Mouse (Mus musculus): ENCODE measurements around the gene Rps6ka4. TPM values are rescaled to one million over a fixed set of nuclear protein-coding genes. Genes with fewer than 3 reads are reported as not detected.
A peak's percentile ranks its signal among the peaks of the same experiment; 100 is the strongest.

The Rps6ka4 gene
- polyA plus RNA-seq, 1 experiment, result 12.5 TPM

DNA sequence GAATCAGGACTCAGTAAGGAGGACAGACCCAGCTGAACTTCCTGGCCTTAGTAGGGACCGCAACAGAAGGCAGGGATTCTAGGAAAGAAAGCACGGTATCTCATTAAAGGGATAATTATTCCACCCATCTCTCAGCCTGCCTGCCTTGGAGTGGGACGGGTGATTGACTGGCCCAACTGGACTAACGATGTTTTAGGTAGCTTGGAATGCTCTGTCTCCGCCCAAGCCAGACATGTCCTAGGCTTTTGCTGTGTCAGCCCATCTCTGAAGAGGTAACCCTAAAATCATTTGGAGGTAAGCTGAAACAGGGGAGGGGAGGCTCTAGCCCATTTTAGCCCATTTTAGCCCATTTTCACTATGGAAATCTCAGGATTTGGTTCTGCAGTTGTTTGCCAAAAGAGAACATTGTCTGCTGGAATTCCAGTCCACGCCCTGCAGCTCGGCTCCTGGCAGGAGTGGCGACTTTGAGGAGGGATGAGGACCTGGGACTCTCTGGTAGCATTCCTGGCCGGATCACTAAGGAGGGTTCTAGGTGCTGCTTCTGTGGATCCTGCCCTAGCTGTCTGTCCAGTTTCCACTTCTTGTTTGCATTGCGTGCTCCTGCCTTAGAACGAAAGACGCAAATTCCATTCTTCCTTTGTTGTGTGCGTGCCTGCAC lies 19.8 kb downstream of the Rps6ka4 start:
- H3K36me3 ChIP-seq (ENCODE audit: control insufficient read depth, insufficient read depth, low read length), result no peaks in the 10 kb centered on the region
- H3K4me1 ChIP-seq (ENCODE audit: control insufficient read depth, insufficient read depth, low read length), result no peaks in the 10 kb centered on the region
- no peak overlapping the region for H3K4me3 ChIP-seq (ENCODE audit: control insufficient read depth, low read depth, low read length)
- no peaks in the 10 kb centered on the region for H3K27me3 ChIP-seq (ENCODE audit: control insufficient read depth, insufficient read depth, low read length)
- H3K27ac ChIP-seq (ENCODE audit: control insufficient read depth, insufficient read depth, low read depth, low read length), result no peak overlapping the region
- TF ChIP-seq CTCF (IDR thresholded peaks at IDR 0.05; ENCODE audit: control insufficient read depth, insufficient read depth, insufficient replicate concordance, low read depth, low read length), result no peak
- no peak for TF ChIP-seq POLR2A (IDR thresholded peaks at IDR 0.05; ENCODE audit: control insufficient read depth, low read depth, low read length)

DNA sequence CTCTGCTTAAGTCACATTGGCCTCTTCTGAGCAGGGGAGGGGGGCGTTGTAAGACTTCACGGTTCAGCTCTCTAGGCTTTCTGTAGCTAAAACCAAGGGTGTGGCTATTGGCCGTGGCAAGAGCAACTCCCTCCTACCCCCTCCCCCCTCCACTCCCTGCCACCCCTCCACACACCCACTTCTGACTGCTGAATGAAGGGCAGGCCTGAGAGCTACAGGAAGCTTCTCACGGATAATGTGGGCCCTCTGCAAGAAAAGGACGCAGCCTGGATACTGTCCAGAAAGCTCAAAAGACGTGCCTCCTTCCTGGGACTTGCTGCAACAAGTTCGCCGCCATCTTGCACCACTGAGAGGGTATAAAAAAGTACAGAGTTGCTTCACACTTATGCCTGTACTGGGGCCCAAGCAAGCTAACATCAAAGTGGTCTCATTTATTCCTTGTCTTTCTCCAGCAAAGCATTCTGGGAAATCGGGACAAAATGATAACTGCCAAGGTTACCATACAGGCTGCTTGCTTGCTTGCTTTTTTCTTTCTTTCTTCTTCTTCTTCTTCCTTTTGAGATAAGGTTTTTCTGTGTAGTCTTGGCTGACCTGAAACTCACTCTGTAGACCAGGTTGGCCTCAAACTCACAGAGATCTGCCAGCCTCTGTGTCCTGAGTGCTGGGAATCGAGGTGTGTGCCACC lies 21.2 kb downstream of the Rps6ka4 start:
- Histone ChIP-seq H3K36me3 (ENCODE audit: control insufficient read depth, insufficient read depth, low read length) (no peaks in the 10 kb centered on the region), H3K27me3 (ENCODE audit: control insufficient read depth, insufficient read depth, low read length) (no peaks in the 10 kb centered on the region), H3K4me3 (ENCODE audit: control insufficient read depth, low read depth, low read length) (no peak overlapping the region), H3K27ac (ENCODE audit: control insufficient read depth, insufficient read depth, low read depth, low read length) (peak overlapping the region; percentile 41), H3K4me1 (ENCODE audit: control insufficient read depth, insufficient read depth, low read length) (no peaks in the 10 kb centered on the region)
- TF ChIP-seq POLR2A (IDR thresholded peaks at IDR 0.05; ENCODE audit: control insufficient read depth, low read depth, low read length), result no peak
- no peak for TF ChIP-seq CTCF (IDR thresholded peaks at IDR 0.05; ENCODE audit: control insufficient read depth, insufficient read depth, insufficient replicate concordance, low read depth, low read length)

DNA sequence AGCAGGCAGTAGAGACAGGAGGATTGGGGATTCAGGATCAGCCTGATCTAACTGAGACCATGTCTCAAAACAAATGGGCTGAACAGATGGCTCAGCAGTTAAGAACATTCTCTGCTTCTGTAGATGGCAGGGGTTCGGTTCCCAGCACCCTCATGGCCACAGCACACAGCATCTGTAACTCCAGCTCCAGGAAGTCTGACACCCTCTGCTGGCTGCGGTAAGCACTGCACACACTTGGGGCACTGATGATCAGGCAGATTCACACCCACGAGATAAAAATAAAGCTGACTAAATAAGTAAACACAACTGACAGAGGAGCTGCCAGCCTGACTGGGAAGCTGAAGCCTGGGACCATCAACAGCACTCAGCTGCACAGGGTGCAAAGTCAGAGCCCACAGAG lies 25.5 kb downstream of the Rps6ka4 start:
- Histone ChIP-seq H3K27ac (ENCODE audit: control insufficient read depth, insufficient read depth, low read depth, low read length) (no peak overlapping the region), H3K36me3 (ENCODE audit: control insufficient read depth, insufficient read depth, low read length) (no peaks in the 10 kb centered on the region), H3K27me3 (ENCODE audit: control insufficient read depth, insufficient read depth, low read length) (no peaks in the 10 kb centered on the region), H3K4me1 (ENCODE audit: control insufficient read depth, insufficient read depth, low read length) (no peaks in the 10 kb centered on the region), H3K4me3 (ENCODE audit: control insufficient read depth, low read depth, low read length) (no peak overlapping the region)
- TF ChIP-seq POLR2A (IDR thresholded peaks at IDR 0.05; ENCODE audit: control insufficient read depth, low read depth, low read length), result no peak
- TF ChIP-seq CTCF (IDR thresholded peaks at IDR 0.05; ENCODE audit: control insufficient read depth, insufficient read depth, insufficient replicate concordance, low read depth, low read length), result no peak

DNA sequence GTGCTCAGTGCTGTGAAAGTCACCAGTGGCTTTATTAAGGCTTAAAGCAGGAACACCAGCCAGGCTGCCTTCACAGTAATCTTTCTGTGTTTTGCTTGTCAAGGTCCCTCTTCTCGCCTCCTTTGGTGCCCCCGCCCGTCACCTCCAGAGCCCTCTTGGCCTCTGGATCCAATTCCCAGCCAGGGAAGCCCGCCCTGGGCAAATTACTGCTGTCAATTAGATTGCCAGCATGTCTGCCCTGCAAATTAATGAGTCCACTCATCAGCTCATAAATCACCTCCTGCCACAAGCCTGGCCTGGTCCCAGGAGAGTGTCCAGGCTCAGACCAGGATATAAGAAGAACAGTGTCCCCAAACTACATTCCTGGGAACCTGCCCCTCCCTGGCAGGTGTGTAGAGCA lies 26.1 kb downstream of the Rps6ka4 start:
- no peak for TF ChIP-seq CTCF (IDR thresholded peaks at IDR 0.05; ENCODE audit: control insufficient read depth, insufficient read depth, insufficient replicate concordance, low read depth, low read length)
- no peak for TF ChIP-seq POLR2A (IDR thresholded peaks at IDR 0.05; ENCODE audit: control insufficient read depth, low read depth, low read length)
- Histone ChIP-seq H3K36me3 (ENCODE audit: control insufficient read depth, insufficient read depth, low read length) (no peaks in the 10 kb centered on the region), H3K4me3 (ENCODE audit: control insufficient read depth, low read depth, low read length) (no peak overlapping the region), H3K27me3 (ENCODE audit: control insufficient read depth, insufficient read depth, low read length) (no peaks in the 10 kb centered on the region), H3K4me1 (ENCODE audit: control insufficient read depth, insufficient read depth, low read length) (no peaks in the 10 kb centered on the region), H3K27ac (ENCODE audit: control insufficient read depth, insufficient read depth, low read depth, low read length) (no peak overlapping the region)

Other genes starting within 250 kb of the Rps6ka4 start
- gene Ccdc88b, start 17.6 kb upstream of the Rps6ka4 start, polyA plus RNA-seq (2012; rRNA removed), result 33.5 and 39.8 TPM in 2 replicates
- gene Trmt112, start 69.1 kb upstream of the Rps6ka4 start, polyA plus RNA-seq (2012; rRNA removed), result 52.9 and 64.6 TPM in 2 replicates
- gene Prdx5, start 69.5 kb upstream of the Rps6ka4 start, polyA plus RNA-seq (2012; rRNA removed), result 120 and 133 TPM in 2 replicates
- gene Esrra, start 81.2 kb upstream of the Rps6ka4 start, polyA plus RNA-seq (2012; rRNA removed), result 13.3 and 16.6 TPM in 2 replicates
- 1,294 and 1,426 TPM in 2 replicates for gene Catsperz, start 84.7 kb upstream of the Rps6ka4 start, polyA plus RNA-seq (2012; rRNA removed)
- gene Kcnk4, start 93.9 kb upstream of the Rps6ka4 start, polyA plus RNA-seq (2012; rRNA removed), result 1.3 and 1.5 TPM in 2 replicates
- 78.8 and 91.6 TPM in 2 replicates for gene Bad, start 101.2 kb upstream of the Rps6ka4 start, polyA plus RNA-seq (2012; rRNA removed)
- gene Gpr137, start 101.8 kb upstream of the Rps6ka4 start, polyA plus RNA-seq (2012; rRNA removed), result 205 and 212 TPM in 2 replicates
- 139 and 154 TPM in 2 replicates for gene Ppp1r14b, start 134.3 kb upstream of the Rps6ka4 start, polyA plus RNA-seq (2012; rRNA removed)
- gene Plcb3, start 135.8 kb upstream of the Rps6ka4 start, polyA plus RNA-seq (2012; rRNA removed), result 13.9 and 14.6 TPM in 2 replicates
- 28.3 and 29.1 TPM in 2 replicates for gene Fkbp2, start 139.9 kb upstream of the Rps6ka4 start, polyA plus RNA-seq (2012; rRNA removed)
- gene Vegfb, start 147.0 kb upstream of the Rps6ka4 start, polyA plus RNA-seq (2012; rRNA removed), result 7.5 and 8.4 TPM in 2 replicates
- 109 and 123 TPM in 2 replicates for gene Dnajc4, start 151.9 kb upstream of the Rps6ka4 start, polyA plus RNA-seq (2012; rRNA removed)
- 8.6 and 10.0 TPM in 2 replicates for gene Nudt22, start 155.5 kb upstream of the Rps6ka4 start, polyA plus RNA-seq (2012; rRNA removed)
- gene Trpt1, start 155.5 kb upstream of the Rps6ka4 start, polyA plus RNA-seq (2012; rRNA removed), result 6.6 and 6.7 TPM in 2 replicates
- 1.3 and 1.4 TPM in 2 replicates for gene Fermt3, start 178.8 kb upstream of the Rps6ka4 start, polyA plus RNA-seq (2012; rRNA removed)
- gene Stip1, start 199.3 kb upstream of the Rps6ka4 start, polyA plus RNA-seq (2012; rRNA removed), result 53.1 and 54.5 TPM in 2 replicates
- gene Macrod1, start 216.2 kb upstream of the Rps6ka4 start, polyA plus RNA-seq (2012; rRNA removed), result 39.2 and 47.3 TPM in 2 replicates

Data from testis, adult 2 months (tissue).